Mouse (Mus musculus): Measurements from ENCODE around the gene Rnf43.
A peak's percentile ranks its signal among the peaks of the same experiment; 100 is the strongest.

Gene Rnf43

DNA sequence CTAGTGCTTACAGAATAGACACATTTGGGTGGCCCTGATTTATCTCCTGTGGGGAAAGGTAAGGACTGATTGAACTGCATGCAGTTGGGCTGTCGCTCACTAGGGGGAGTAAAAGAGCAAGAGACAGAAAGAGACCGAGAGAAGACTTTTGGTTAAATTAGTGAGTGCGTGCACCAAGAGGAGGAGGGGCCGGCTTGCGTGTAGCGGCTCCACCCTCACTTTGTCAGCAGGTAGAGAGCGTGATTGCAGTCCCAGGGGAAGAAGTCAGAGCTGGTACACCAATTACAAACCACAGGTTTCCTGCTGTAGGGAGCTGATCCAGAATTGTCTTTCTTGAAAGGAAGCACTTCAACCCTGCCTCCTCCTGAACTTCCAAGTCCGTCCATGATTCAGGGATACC is at the start of gene Rnf43:
Gene Rnf43 (plus strand): TSS at position 316 of the 400 bp plus-strand sequence.
- DNase-seq: peak; percentile 91 to 92

DNA sequence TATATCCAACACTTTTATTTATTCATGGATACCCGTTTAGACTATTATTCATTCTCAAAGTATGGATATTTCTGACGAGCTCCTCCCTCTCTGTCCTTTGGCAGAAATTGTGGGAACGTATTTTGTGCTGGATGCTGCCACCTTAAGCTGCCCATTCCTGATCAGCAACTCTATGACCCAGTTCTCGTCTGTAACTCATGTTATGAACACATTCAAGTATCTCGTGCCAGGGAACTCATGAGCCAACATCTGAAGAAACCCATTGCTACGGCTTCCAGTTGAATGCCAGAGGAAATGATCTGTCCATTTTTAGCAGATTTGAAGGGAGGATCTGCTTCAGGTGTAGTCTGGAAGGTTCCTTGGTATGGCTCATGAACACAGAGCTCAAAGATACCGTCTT is 48.5 kb upstream of the Rnf43 start:
- no peak for DNase-seq

DNA sequence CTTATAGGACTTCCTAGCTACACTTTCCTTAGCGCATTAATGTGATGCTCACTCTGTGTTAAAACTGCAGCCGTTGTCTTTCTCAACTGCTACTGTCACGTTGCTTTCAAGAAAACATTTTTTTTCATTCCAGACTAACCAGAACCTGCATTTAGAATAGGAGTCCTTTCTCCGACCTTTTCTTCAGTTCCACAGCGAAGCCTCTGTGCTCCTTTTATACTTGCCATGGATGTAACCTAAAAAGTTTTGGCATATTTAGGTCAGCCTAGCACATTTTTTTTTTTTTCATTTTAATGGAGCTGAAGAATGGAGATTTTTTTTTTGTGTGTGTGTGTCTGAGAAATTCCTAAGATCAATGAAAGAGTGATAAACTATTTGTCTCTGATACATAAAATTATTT is 47.0 kb upstream of the Rnf43 start:
- no peak for DNase-seq

DNA sequence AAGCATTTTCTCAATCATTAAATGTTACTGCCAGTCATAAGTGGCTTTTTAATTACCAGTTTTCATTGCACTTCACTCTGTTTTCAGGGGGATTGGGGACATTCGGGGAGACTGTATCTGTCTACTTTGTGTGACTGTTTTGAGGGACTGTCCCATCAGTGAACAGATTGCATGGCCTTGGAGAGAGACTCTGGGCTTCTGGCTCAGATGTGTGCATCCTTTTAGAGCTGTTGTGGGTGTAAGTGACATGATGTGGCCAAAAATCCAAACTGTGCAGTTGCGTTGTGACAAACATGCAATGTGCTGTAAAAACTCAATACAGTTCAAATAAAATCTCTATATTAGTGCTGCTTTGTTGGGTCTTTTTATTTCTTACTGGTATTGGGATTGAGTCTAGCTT is 46.6 kb upstream of the Rnf43 start:
- no peak for DNase-seq

DNA sequence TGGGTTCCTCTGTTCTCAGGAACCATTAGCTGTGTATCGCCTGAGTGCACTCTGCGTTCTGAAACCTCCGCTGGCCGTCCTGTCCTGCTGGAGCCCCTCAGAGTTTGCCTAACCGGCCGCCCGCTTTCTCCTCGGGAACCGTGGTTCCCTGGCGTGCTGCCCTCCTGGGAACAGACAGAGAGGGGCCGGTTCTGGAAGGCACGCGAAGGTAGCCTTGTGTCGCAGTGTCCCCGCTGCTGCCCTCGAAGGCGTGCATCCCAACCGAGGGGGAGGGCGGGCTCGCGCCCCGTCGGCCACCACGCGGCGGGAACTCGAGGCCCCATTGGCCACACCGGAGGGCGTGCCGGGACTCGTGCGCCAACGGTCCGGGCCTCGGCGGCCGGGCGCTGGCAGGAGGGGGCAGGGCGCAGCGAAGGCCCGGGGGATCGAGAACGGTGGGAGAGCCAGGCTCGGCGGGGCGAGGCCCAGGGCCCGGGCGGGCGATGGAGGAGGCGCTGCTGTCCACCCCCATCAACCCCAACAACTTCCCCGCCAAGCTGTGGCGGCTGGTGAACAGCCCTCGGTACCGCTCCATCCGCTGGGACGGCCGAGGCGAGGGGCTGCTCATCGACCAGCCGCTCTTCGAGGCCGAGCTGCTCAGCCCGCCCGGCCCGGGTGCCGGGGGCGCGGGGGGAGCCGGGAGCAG is 45.6 kb upstream of the Rnf43 start, which contains the start of gene Hsf5:
Gene Hsf5 (plus strand): TSS at position 375 of the 685 bp plus-strand sequence.
- no peak for DNase-seq

DNA sequence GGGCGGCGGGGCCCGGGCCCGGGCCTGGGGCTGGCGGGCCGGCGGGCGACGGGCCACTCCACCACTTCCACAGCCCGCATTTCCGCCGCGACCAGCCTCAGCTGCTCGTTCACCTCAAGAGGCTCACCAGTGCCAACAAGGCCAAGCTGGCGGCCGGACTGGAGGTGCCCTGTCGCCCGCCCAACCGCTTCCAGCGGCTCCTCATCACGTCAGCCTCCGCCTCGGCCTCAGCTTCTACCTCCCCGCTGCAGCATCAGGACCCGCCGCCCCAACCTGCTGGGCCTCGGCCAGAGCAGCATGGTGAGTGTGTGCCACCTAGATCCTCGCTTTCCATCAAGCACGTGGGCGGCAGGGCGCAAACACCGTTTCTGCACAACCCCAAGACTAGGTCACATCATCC is 44.9 kb upstream of the Rnf43 start:
- DNase-seq: no peak

DNA sequence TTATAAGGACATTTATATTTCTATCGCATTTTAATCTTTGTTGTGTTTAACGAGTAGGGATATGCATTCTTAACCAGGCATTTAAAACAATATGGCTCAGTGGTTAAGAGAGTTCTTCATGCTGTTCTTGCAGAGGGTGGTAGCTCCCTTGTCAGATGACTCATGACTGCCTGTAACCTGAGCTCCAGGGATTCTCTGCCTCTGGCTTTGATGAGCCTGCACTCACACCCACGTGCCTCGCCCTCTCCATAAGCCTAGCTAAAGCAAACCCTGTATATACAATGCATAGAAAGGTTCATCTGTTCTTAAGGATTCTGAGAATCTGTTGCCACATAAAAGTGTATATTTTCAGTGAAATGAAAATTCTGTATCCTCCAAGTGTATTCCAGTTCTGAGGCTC is 39.4 kb upstream of the Rnf43 start:
- DNase-seq: no peak

DNA sequence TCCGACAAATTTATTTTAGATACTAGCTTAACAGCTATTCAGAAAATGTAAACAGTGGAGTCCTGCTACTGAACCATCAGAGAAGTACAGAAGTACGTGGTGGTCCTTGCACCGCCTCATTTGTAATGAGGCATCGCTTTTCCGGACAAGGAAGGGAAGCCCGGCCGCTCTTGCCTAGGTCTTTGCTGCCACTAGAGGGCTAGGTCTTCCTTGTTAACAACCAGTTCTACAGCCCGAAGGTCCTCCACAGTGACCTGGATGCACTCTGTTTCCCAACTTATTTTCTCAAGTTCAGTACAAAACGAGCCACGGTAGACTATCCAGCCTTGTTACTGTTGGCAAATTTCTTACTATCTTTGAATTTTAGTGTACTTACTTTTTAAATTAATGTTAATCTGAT is 32.7 kb upstream of the Rnf43 start:
- peak; percentile 65 to 74 for DNase-seq

DNA sequence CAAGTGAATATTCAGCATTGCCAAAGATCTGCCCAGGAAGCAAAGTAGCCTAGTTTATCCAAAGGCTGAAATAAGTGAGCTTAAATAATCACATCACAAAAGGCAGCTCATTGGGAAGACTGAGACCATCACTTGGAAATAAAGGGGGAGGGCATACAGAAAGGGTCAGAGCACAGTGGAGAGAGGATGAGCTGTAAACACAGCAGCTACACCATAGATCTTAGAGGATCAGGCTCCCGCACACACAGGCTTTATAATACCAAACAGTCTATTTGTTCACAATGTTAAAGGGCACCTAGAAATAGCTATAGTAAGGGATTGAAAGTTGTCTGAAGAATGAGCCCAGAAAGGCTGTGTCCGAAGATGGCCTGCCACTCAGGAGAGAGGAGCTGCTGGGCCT is 23.7 kb upstream of the Rnf43 start:
- no peak for DNase-seq

DNA sequence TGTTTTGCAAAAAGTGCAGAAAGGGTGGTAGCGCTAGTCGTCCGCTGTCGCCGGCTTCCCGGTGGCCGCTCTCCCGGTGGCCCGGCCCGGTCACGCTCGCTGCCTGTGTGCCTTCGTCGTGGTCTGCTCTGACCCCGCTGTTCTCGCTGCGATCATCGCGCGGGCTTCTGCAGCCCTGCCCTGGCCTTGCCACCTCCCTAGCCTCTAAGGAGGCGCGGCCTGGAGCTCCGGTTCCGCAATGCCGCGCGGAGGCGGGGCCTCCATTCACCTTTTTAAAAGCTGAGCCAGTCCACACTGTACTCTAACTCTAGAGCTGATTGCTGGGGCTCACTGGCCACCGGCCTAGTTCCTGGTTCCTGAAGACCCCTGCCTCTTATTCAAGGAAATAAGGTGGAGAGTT is 23.3 kb upstream of the Rnf43 start:
- peak; percentile 78 to 86 for DNase-seq

DNA sequence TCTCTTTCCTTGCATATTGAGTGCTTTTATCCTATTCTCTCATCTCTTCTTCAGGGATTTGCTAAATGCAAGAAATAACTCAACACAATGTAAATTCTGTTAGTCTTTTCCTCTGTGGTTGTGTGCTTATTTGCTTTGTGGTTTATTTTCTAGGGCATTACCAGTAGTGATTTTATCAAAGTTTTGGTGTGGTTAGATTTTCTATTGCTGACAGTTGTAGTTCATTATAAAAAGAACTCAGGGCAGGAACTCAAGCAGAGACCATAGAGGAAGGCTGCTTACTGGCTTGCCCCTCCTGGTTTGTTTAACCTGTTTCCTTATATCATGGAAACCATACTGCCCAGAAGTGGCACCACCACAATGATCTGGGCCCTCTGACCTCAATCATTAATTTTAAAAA is 19.7 kb upstream of the Rnf43 start:
- DNase-seq: no peak

DNA sequence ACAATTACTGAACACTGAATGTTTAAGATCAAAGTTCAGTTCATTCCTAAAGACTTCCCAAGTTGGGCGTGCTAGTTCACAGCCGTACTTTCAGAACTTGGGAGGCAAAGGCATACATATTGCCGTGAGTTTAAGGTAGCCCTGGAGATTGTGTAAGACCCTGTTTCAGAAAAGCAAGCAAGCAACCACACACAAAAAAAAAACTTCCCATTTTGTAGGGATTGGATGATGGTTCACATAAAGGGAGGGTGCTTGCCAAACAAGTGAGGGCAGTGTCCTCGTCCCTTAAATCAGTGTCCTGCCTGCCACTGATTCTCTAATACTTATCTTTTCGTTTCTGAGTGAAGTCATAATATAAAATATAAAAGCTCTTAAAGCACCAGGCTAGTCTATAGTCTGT is 7.8 kb upstream of the Rnf43 start:
- DNase-seq: no peak

DNA sequence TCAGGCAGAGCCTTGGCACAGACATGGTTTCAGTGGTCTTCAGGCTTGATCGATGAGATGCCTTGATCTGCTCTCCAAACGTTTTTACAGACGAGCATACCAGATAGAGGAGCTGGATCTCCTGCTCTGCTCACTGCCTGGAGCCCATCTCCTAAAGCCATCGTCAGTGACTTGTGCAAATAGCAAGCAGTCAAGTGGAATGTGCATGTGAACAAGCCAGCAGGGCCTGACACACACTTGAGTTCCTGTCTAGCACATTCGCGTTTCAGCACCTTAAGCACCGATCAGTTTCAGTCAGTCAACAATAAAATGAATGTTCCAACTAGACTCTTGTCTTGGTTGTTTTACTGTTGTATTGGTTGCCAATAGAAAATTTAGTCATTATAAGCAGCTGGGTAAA is 3.3 kb upstream of the Rnf43 start:
- no peak for DNase-seq

DNA sequence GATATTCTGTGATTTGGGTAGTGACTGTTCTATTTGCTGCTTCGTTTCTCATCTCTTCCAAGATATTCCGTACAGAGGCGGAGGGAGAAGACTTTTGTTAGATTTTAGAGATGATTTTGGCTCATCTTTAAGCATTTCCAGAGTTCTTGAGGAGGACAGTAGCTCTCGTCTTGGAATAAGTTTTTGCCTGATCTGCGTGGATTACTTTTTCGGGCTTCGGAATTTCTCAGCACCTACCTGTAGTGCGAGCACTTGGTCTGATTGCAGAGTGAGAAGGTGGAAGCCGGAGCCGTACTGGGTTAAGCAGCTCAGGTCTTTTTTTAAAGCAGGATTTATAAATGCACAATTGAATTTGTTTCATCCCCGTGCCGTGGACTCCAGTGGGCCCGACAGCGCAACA is 300 bp downstream of the Rnf43 start:
- DNase-seq: peak in 1 of 2 experiments; percentile 11

DNA sequence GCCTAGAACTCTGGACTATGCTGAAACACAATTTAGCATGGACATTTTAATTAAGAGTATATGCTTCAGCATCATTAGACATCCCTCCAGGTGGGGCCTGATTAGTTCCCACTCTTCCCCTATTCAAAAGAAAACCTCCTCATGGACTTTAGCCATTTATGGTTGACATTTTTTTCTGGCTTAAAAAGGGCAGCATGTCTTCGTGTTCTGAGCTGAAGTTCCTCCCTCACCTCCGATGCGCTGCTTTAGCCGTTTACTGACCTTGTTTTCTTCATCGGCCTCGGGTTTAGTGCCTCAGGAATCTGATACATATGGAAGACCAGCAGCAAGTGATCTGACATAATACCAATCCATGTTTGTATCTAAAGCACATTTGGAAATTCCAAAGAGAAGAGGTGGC is 1.4 kb downstream of the Rnf43 start:
- no peak for DNase-seq

DNA sequence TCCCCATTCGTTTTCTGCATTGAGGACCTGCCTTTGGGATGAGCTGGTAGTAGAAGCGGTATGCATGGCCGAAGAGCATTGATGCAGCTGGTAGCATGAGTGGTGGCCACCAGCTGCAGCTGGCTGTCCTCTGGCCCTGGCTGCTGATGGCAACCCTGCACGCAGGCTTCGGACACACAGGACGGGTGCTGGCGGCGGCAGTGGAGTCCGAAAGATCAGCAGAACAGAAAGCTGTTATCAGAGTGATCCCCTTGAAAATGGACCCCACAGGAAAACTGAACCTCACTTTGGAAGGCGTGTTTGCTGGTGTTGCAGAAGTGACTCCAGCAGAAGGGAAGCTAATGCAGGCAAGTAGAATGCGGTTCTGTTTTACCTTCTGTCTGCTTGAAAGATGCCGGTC is 2.0 kb downstream of the Rnf43 start:
- peak in 1 of 2 experiments; percentile 13 for DNase-seq

DNA sequence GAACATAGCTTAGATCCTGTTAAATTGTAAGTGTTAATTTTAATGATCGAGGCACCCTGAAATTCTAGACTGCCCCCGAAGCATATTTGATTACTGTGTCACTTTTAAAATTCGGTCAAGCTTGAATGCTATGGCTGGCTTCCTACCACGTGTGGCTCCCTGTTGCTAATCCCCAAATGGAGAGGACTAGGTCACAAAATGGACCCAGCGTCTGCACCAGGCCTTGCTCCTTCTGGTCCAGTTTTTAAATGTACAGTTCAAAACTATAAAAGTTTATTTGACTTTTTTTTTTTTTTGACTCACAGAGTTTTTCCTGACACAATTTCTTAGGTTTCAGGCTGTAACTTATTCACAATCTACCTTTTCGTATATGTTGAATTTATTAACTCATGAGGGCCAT is 2.7 kb downstream of the Rnf43 start:
- no peak for DNase-seq

DNA sequence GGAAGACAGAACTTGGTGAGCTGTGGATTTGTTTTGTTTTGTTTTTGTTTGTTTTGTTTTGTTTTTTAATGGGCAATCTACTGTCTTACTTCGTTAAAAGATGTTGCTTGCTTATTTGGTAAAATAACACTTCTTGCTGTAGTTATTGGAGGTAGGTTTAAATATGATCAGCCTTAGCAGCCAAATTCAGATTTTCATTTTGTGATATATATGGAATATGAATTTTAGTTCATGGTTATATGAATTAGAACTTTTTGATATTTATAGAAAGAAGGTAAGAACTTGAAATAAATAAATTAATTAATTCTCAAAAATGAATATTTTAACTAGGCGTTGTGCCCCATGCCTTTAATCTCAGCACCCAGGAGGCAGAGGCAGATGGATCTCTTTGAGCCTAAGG is 3.1 kb downstream of the Rnf43 start:
- DNase-seq: no peak

DNA sequence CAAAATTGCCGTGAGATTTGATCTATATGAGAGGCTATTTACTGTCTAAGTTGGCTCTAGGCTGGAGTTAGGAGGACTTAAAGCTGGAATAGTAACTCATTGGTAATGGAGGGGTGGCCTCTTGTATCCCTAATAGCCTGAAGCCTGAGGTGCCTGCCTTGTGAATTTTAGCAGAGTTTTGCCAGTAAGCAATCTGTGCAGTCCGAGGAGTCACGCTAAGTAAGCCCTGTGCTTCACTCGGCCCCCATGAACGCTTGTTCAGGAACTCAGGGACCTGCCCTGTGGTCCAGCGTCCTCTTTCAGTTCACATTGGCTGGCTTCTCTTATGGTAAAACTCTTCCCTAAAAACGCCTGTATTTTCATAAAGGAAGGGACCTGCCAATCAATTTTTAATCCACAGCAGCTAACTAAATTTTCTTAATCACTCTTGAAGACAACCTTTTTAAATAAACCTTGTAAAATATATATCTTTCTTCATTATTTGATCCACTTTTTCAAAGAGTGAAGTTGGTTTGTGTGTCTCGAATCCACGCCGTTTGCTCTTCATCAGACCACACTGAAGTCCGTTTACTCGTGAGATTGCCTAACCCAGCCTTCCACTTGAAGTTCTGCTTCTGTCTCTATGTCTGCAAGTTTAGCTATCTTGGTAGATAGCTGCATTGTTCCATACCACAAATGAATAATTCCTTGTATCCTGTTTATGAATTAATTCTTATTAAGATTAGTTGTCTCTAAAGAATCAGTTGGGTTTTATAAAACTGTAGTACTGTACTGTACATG is 3.9 kb downstream of the Rnf43 start:
- no peak for DNase-seq

DNA sequence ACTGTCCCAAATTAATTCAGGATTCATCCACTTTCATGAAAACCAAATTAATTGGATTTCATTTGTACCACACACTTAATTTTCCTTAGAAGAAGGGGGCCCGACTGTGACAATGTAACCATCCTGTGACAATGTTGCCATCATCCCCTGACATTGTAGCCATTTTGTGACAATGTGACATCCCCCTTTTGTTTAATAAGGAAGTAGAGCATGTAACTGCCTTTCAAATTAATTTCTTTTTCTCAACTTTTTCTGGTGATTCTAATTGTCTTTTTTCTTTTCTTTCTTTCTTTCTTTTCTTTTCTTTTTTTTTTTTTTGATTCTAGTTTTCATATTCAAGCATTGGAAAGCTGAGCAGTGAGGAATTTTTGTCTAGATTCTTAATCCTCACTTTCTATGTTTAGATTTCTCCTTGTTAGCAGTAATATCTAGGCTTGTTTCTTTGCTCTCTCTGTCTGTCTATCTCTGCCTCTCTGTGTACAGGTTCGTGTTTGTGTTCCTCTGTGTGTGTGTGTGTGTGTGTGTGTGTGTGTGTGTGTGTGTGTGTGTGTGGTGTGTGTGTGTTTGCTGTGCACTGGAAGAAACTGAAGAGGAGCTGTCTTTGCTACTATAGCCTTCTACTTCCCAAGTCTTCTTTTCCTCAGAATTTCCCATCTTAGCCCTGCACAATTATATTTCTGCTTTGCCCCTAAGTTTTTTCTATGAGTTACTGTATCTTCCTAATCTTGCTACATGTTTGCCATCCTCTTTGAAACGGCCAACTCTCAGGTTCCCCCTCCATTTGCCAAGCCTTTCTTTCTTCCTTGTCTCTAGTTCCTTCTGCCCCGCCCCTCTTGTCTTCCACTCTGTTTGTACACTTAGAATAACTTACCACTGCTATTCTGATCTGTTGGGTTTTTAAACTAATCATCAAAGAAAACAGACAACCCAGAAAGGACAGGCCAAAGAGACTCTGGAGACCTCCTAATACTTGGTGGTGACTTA is 4.9 kb downstream of the Rnf43 start:
- DNase-seq: no peak

DNA sequence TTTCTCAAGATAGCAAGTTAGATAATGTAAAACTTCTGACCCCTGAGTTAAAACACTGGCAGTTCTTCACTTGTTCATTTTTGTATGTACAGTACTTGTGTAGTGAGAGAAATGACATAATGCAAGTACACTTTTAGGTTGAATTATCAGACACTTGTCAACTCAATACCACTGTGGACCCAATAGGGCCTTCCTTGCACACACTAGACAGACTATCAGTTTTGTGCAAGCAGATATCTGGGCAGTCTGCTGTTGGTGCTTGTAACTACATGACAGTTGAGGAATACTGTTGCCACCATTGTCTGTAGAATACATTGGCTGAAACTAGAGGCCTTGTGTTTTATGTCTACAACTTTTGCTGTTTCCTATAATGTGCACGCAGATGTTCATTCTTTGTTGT is 10.8 kb downstream of the Rnf43 start:
- DNase-seq: no peak

DNA sequence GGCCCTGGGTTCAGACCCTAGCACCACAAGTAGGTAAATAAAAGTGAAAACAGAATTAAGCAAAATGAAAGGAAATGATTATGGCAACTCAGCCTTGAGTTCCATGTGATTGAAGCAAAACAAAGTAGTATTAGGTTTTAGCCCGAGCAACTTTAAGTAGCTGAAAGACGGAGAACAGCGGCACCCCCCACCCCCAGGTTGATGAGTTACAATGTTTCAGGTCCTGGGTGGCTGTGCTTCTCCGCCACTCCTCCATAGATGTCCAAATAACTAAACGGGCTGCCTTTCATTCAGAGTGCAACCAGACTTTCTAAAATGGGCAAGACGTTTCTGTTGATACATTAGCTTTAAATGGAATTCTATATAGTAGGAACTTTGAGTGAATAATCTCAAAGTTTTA is 13.1 kb downstream of the Rnf43 start:
- DNase-seq: no peak

DNA sequence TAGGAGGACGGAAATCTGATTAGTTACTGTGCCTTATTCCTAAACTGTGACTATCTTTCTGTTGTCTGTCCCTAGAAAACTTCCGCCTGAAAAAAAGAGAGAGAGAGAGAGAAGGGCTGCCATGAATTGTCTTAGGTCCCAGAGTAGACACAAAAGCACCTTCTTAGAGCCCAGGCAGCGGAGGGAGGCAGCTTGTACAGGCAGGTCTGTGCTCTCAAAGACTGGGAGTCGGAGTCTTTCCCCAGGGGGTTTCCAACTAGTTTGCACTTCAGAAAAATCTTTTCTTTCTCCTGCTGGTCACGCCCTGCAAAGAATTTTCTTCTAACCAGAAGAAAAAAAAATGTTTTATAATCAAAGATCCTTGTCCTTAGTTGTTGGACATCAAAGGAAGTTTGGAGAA is 15.2 kb downstream of the Rnf43 start:
- no peak for DNase-seq
